Mouse (Mus musculus): ENCODE measurements around the gene Ercc5. TPM values are rescaled to one million over a fixed set of nuclear protein-coding genes. Genes with fewer than 3 reads are reported as not detected.

Ercc5 gene
- polyA plus RNA-seq, 1 experiment from 2014 or later: 43.5 TPM

GRCm38 (mm10) chr1:44120074-44120406 lies 27.5 kb upstream of the Ercc5 start:
- no peaks in the 10 kb centered on the region for H3K36me3 ChIP-seq (ENCODE audit: control insufficient read depth, insufficient read depth, low read length)
- H3K4me3 ChIP-seq (ENCODE audit: low read depth, low read length): peak overlapping the region; percentile 69
- H3K27me3 ChIP-seq (ENCODE audit: control insufficient read depth, insufficient read depth, low read length): no peaks in the 10 kb centered on the region
- ATAC-seq (ENCODE audit: low FRiP score) (no peak), DNase-seq (ENCODE audit: low spot score, missing footprints) (no peak)
- 8% methylated on average over 6 of the region's 6 CpGs for WGBS
- H3K27ac ChIP-seq (ENCODE audit: low read depth, low read length): peak overlapping the region; percentile 93
- H3K4me2 ChIP-seq: peak overlapping the region; percentile 81
- peak overlapping the region; percentile 75 for H3K9ac ChIP-seq (ENCODE audit: low read length)
- peaks cover 6% of the 10 kb centered on the region; the same call in 1 of the 2 replicates for H3K4me1 ChIP-seq (ENCODE audit: control insufficient read depth, insufficient read depth, low read length)
- no peaks in the 10 kb centered on the region for H3K9me3 ChIP-seq (ENCODE audit: control insufficient read depth, low read length)

DNA sequence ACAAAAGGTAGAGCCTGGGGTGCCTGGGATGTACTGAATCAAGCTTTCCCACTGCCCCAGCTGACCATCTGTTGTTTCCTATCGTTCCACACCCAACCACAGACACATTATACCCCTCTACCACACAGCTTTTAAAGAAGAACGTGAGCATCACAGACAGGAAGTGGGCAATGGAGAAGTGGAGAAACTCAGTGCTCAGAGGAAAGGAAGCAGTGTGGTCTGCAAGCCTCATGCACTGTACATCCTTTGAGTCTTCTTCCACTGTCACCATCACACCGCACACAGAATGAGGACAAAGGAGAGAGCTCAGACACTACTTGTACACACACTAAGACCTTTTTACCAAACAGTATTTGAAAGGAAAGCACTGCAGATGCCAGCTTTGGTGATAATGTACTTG lies 25.3 kb upstream of the Ercc5 start:
- Histone ChIP-seq H3K27ac (ENCODE audit: low read depth, low read length) (no peak overlapping the region), H3K9ac (ENCODE audit: low read length) (no peak overlapping the region), H3K4me3 (ENCODE audit: low read depth, low read length) (no peak overlapping the region), H3K4me2 (no peak overlapping the region), H3K36me3 (ENCODE audit: control insufficient read depth, insufficient read depth, low read length) (no peaks in the 10 kb centered on the region), H3K27me3 (ENCODE audit: control insufficient read depth, insufficient read depth, low read length) (no peaks in the 10 kb centered on the region), H3K4me1 (ENCODE audit: control insufficient read depth, insufficient read depth, low read length) (peaks cover 6% of the 10 kb centered on the region; the same call in 1 of the 2 replicates), H3K9me3 (ENCODE audit: control insufficient read depth, low read length) (no peaks in the 10 kb centered on the region)
- DNase-seq (ENCODE audit: low spot score, missing footprints) (no peak), ATAC-seq (ENCODE audit: low FRiP score) (no peak)
- WGBS: 90% methylated on average over 3 of the region's 3 CpGs

- H3K4me2 ChIP-seq: no peak overlapping the region
- no peak overlapping the region for H3K4me3 ChIP-seq (ENCODE audit: low read depth, low read length)
- no peaks in the 10 kb centered on the region for H3K27me3 ChIP-seq (ENCODE audit: control insufficient read depth, insufficient read depth, low read length)
- 88% methylated on average over 4 of the region's 4 CpGs for WGBS
- no peak overlapping the region for H3K27ac ChIP-seq (ENCODE audit: low read depth, low read length)
- ATAC-seq (ENCODE audit: low FRiP score): no peak
- H3K9me3 ChIP-seq (ENCODE audit: control insufficient read depth, low read length): no peaks in the 10 kb centered on the region
- no peak overlapping the region for H3K9ac ChIP-seq (ENCODE audit: low read length)
- no peaks in the 10 kb centered on the region for H3K36me3 ChIP-seq (ENCODE audit: control insufficient read depth, insufficient read depth, low read length)
- H3K4me1 ChIP-seq (ENCODE audit: control insufficient read depth, insufficient read depth, low read length): no peaks in the 10 kb centered on the region
- DNase-seq (ENCODE audit: low spot score, missing footprints): no peak
These were observed 22.0 kb upstream of the Ercc5 start for GRCm38 (mm10) chr1:44125590-44125989.

- Histone ChIP-seq H3K36me3 (ENCODE audit: control insufficient read depth, insufficient read depth, low read length) (no peaks in the 10 kb centered on the region), H3K27ac (ENCODE audit: low read depth, low read length) (no peak overlapping the region), H3K4me1 (ENCODE audit: control insufficient read depth, insufficient read depth, low read length) (no peaks in the 10 kb centered on the region), H3K4me3 (ENCODE audit: low read depth, low read length) (no peak overlapping the region), H3K27me3 (ENCODE audit: control insufficient read depth, insufficient read depth, low read length) (no peaks in the 10 kb centered on the region), H3K9me3 (ENCODE audit: control insufficient read depth, low read length) (no peaks in the 10 kb centered on the region), H3K9ac (ENCODE audit: low read length) (no peak overlapping the region), H3K4me2 (no peak overlapping the region)
- WGBS: 93% methylated on average over 4 of the region's 4 CpGs
- ATAC-seq (ENCODE audit: low FRiP score) (no peak), DNase-seq (ENCODE audit: low spot score, missing footprints) (no peak)
These were observed 17.5 kb upstream of the Ercc5 start for GRCm38 (mm10) chr1:44129929-44130581.

DNA sequence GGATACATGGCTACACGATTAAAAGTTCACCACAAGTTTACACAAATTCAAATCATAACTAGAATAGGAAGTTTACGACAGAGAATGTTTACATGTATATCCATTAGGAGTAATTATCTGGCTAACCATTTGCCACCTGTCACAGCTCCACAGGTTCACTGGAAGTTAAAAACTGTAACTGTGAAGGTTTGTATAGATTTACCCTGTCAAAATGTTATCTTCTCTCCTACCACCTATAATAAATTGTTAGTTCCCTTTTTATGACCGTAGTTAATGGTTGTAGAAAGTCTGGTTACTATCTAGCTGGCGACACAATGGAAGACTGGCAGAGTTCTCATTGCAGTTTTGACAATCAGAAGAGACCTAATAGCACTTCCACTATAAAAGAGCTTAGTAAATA lies 7.3 kb upstream of the Ercc5 start:
- DNase-seq (ENCODE audit: low spot score, missing footprints) (no peak), ATAC-seq (ENCODE audit: low FRiP score) (no peak)
- H3K27ac ChIP-seq (ENCODE audit: low read depth, low read length): no peak overlapping the region
- H3K9me3 ChIP-seq (ENCODE audit: control insufficient read depth, low read length): no peaks in the 10 kb centered on the region
- no peak overlapping the region for H3K4me2 ChIP-seq
- H3K9ac ChIP-seq (ENCODE audit: low read length): no peak overlapping the region
- H3K4me3 ChIP-seq (ENCODE audit: low read depth, low read length): no peak overlapping the region
- no peaks in the 10 kb centered on the region for H3K36me3 ChIP-seq (ENCODE audit: control insufficient read depth, insufficient read depth, low read length)
- 88% methylated on average over 4 of the region's 4 CpGs for WGBS
- H3K27me3 ChIP-seq (ENCODE audit: control insufficient read depth, insufficient read depth, low read length): no peaks in the 10 kb centered on the region
- H3K4me1 ChIP-seq (ENCODE audit: control insufficient read depth, insufficient read depth, low read length): no peaks in the 10 kb centered on the region

DNA sequence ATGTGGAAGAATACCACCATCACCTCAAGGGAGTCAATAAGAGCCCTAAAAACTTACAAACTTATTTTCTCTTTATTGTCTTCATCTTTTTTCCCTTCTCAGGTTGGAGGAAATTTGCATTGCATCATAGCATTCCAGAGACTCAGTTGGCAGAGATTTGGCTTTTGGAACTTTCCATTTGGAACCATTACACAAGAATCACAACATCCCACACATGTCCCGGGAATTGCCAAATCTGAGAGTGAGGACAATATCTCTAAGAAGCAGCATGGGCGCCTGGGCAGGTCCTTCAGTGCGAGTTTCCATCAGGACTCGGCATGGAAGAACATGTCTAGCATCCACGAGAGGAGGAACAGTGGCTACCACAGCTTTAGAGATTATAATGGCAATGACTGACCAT lies 4.8 kb upstream of the Ercc5 start:
- H3K9me3 ChIP-seq (ENCODE audit: control insufficient read depth, low read length): no peaks in the 10 kb centered on the region
- no peaks in the 10 kb centered on the region for H3K36me3 ChIP-seq (ENCODE audit: control insufficient read depth, insufficient read depth, low read length)
- no peak overlapping the region for H3K27ac ChIP-seq (ENCODE audit: low read depth, low read length)
- no peak for ATAC-seq (ENCODE audit: low FRiP score)
- no peak for DNase-seq (ENCODE audit: low spot score, missing footprints)
- no peaks in the 10 kb centered on the region for H3K27me3 ChIP-seq (ENCODE audit: control insufficient read depth, insufficient read depth, low read length)
- H3K4me2 ChIP-seq: no peak overlapping the region
- no peak overlapping the region for H3K4me3 ChIP-seq (ENCODE audit: low read depth, low read length)
- H3K4me1 ChIP-seq (ENCODE audit: control insufficient read depth, insufficient read depth, low read length): no peaks in the 10 kb centered on the region
- H3K9ac ChIP-seq (ENCODE audit: low read length): no peak overlapping the region
- 86% methylated on average over 5 of the region's 5 CpGs for WGBS

DNA sequence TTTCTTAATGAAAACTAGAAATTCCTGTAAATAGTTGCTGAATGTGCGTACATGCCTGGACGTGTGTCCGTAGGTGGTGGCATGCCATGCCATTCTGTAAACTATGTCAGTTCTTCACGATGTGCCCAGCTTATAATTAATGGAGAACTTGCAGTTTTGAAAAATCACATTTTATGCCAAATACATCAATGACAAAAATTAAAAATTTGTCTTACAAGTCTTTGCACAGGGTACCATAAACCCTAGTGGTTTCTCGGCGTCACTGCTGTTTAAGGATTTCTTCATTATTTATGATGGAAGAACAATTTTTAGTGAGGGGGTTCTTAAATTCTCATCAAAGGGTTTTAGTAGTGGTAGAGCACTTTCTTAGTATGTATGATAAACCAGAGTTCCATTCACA lies 1.2 kb downstream of the Ercc5 start:
- H3K27me3 ChIP-seq (ENCODE audit: control insufficient read depth, insufficient read depth, low read length): no peaks in the 10 kb centered on the region
- ATAC-seq (ENCODE audit: low FRiP score) (no peak), DNase-seq (ENCODE audit: low spot score, missing footprints) (peak; percentile 90)
- H3K4me3 ChIP-seq (ENCODE audit: low read depth, low read length): peak overlapping the region; percentile 75
- peaks cover 3% of the 10 kb centered on the region for H3K4me1 ChIP-seq (ENCODE audit: control insufficient read depth, insufficient read depth, low read length)
- peak overlapping the region; percentile 93 for H3K9ac ChIP-seq (ENCODE audit: low read length)
- no peak overlapping the region for H3K27ac ChIP-seq (ENCODE audit: low read depth, low read length)
- H3K9me3 ChIP-seq (ENCODE audit: control insufficient read depth, low read length): no peaks in the 10 kb centered on the region
- H3K36me3 ChIP-seq (ENCODE audit: control insufficient read depth, insufficient read depth, low read length): no peaks in the 10 kb centered on the region
- 46% methylated on average over 6 of the region's 6 CpGs for WGBS
- peak overlapping the region; percentile 57 for H3K4me2 ChIP-seq

DNA sequence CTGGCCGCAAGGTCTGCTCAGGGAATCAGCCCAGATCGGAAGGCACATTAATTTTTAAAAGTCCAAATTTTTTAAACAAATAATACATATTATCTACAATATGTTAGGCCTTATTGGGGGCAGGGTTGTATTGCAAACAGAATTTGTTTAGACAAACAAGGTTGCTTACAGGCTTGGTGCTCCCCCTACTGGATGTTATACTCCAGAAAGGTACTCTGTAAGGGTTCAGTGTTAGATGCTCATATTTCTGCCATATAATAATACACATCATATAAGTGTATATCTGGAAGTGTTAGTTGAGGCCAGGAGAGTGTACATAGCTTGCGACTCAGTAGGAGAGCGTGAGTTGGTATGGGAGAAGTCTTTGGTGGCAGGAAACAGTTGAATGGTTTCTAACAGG lies 7.7 kb downstream of the Ercc5 start:
- H3K27ac ChIP-seq (ENCODE audit: low read depth, low read length): no peak overlapping the region
- H3K36me3 ChIP-seq (ENCODE audit: control insufficient read depth, insufficient read depth, low read length): peaks cover 9% of the 10 kb centered on the region; the same call in 1 of the 2 replicates
- 97% methylated on average over 4 of the region's 4 CpGs for WGBS
- no peak for DNase-seq (ENCODE audit: low spot score, missing footprints)
- no peaks in the 10 kb centered on the region for H3K9me3 ChIP-seq (ENCODE audit: control insufficient read depth, low read length)
- no peak for ATAC-seq (ENCODE audit: low FRiP score)
- H3K9ac ChIP-seq (ENCODE audit: low read length): no peak overlapping the region
- H3K4me3 ChIP-seq (ENCODE audit: low read depth, low read length): no peak overlapping the region
- H3K4me1 ChIP-seq (ENCODE audit: control insufficient read depth, insufficient read depth, low read length): no peaks in the 10 kb centered on the region
- no peak overlapping the region for H3K4me2 ChIP-seq
- no peaks in the 10 kb centered on the region for H3K27me3 ChIP-seq (ENCODE audit: control insufficient read depth, insufficient read depth, low read length)

DNA sequence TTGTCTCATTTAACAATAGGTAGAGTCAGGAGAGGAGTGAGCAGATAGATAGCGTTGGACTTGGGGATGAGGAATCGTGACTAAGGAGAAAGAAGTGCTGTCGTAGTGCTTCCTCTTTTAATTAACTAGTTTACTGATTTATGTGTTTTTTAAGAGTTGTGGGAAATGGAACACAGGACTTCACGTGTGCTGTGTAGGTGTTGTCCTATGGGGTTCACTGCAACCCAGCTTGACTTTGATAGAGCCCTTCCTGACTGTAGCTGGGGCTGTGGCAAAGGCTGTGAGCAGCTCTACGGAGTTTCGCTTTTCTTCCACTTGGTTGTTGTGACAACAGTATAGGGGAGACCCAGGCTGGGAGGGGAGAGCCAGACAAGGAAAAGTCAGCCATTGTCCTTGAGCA lies 10.8 kb downstream of the Ercc5 start:
- Histone ChIP-seq H3K9ac (ENCODE audit: low read length) (no peak overlapping the region), H3K4me3 (ENCODE audit: low read depth, low read length) (no peak overlapping the region), H3K9me3 (ENCODE audit: control insufficient read depth, low read length) (no peaks in the 10 kb centered on the region), H3K36me3 (ENCODE audit: control insufficient read depth, insufficient read depth, low read length) (peaks cover 21% of the 10 kb centered on the region; the same call in 1 of the 2 replicates), H3K4me1 (ENCODE audit: control insufficient read depth, insufficient read depth, low read length) (no peaks in the 10 kb centered on the region), H3K27me3 (ENCODE audit: control insufficient read depth, insufficient read depth, low read length) (no peaks in the 10 kb centered on the region), H3K27ac (ENCODE audit: low read depth, low read length) (no peak overlapping the region), H3K4me2 (no peak overlapping the region)
- no peak for ATAC-seq (ENCODE audit: low FRiP score)
- no peak for DNase-seq (ENCODE audit: low spot score, missing footprints)
- 88% methylated on average over 6 of the region's 6 CpGs for WGBS

All from midbrain, embryonic 11.5 days (tissue).